Mouse (Mus musculus): ENCODE measurements around the gene Zfp273. TPM values are rescaled to one million over a fixed set of nuclear protein-coding genes. Genes with fewer than 3 reads are reported as not detected.
A peak's percentile ranks its signal among the peaks of the same experiment; 100 is the strongest.

Zfp273 gene
- total and polyA plus RNA-seq, 3 experiments = 0.58 to 0.77 TPM; not detected in 1

DNA sequence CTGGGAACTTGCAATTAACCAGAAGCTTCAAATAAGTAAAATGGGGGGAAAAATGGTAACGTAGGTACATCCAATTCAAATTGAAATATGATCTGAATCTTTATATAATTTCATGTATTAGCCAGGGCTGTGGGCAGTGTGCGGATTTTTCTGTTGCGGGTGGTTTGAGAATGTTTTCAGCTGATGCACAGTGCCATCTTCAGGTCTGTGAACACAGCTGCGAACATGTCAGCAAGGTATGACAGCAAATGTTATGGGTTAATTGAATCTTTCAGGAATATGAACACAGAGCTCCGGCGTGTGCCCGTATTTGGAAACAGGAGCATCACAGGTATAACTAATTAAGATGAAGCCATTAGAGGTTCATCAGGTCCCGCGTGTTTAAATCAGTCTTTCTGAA is 49.0 kb downstream of the Zfp273 start:
- Histone ChIP-seq H3K9me3 (replicated peaks; ENCODE audit: insufficient read depth, low read length) (no peaks in the 10 kb centered on the region), H3K27ac (ENCODE audit: control insufficient read depth, low read depth, low read length) (no peak overlapping the region), H3K79me2 (ENCODE audit: control insufficient read depth, insufficient read depth, low read length, poor library complexity) (no peaks in the 10 kb centered on the region), H3K27me3 (ENCODE audit: control insufficient read depth in 1 of 2, insufficient read depth in 2 of 2, low read length in 2 of 2) (no peaks in the 10 kb centered on the region), H3K36me3 (ENCODE audit: control insufficient read depth in 1 of 2, insufficient read depth in 2 of 2, low read length in 2 of 2) (no peaks in the 10 kb centered on the region), H3K9ac (ENCODE audit: control insufficient read depth, low read depth, low read length, poor library complexity, severe bottlenecking) (no peak overlapping the region), H3K4me3 (ENCODE audit: control insufficient read depth in 1 of 2, insufficient read depth in 1 of 2, low read depth in 2 of 2, low read length in 2 of 2) (no peak overlapping the region), H3K4me1 (ENCODE audit: control insufficient read depth in 1 of 2, insufficient read depth in 2 of 2, low read length in 2 of 2) (no peaks in the 10 kb centered on the region)
- DNase-seq (ENCODE audit: low read depth, low spot score) = no peak
- peak; percentile 10 for TF ChIP-seq RAD21 (IDR thresholded peaks at IDR 0.05; ENCODE audit: low read depth, low read length)
- no peak; a peak in 1 of 6 replicates for TF ChIP-seq CTCF (IDR thresholded peaks at IDR 0.05 in 2 of 3, conservative IDR thresholded peaks at IDR 0.05 in 1 of 3; ENCODE audit: control insufficient read depth in 1 of 3, insufficient read depth in 1 of 3, low read depth in 2 of 3, low read length in 3 of 3, poor library complexity in 1 of 3, severe bottlenecking in 1 of 3)

GRCm38 (mm10) chr13:67863026-67863425 is 49.5 kb downstream of the Zfp273 start, which contains the start of gene BC048507:
TSS of gene BC048507 (plus strand) at chr13:67863326.
- H3K4me1 ChIP-seq (ENCODE audit: control insufficient read depth in 1 of 2, insufficient read depth in 2 of 2, low read length in 2 of 2) = no peaks in the 10 kb centered on the region

DNA sequence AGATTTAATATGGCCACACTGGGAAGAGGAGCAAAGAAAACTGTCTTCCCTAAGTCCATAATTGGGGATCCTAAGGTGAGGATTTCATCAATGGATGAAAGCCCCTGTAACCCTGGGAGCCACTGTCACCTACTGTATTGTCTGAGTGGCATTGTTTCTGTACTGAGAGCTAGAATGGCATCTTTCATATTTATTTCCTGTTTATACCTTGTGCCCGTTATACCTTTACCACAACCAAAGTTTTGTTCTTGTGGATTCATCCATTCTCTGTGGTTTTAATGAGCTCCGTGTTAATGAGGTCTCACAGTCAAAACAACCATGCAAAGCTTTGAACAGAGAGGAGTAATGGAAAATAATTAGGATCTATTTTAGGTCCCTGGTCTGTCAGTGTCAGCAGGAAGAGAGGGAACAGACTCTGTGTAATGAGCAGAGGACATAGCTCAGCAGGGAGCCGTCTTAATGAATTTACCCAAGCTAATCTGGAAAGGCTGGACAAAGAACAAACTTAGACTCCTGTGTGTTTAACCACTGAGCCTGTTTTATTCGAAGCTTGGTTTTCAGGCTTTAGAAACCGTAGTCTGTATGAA is 51.3 kb downstream of the Zfp273 start:
- H3K4me3 ChIP-seq (ENCODE audit: control insufficient read depth in 1 of 2, insufficient read depth in 1 of 2, low read depth in 2 of 2, low read length in 2 of 2) = no peak overlapping the region
- TF ChIP-seq MAZ (IDR thresholded peaks at IDR 0.05; ENCODE audit: low read depth, low read length) (no peak), TBP (IDR thresholded peaks at IDR 0.05; ENCODE audit: low read depth, low read length) (no peak), USF1 (IDR thresholded peaks at IDR 0.05; ENCODE audit: low read depth, low read length) (no peak), CHD2 (IDR thresholded peaks at IDR 0.05; ENCODE audit: low read length) (no peak), ZC3H11A (IDR thresholded peaks at IDR 0.05; ENCODE audit: low read depth, low read length) (no peak), HCFC1 (IDR thresholded peaks at IDR 0.05; ENCODE audit: low read depth, low read length) (no peak), MYB (IDR thresholded peaks at IDR 0.05; ENCODE audit: low read depth, low read length) (no peak), NELFE (IDR thresholded peaks at IDR 0.05; ENCODE audit: low read depth, low read length) (no peak), JUND (IDR thresholded peaks at IDR 0.05; ENCODE audit: low read depth, low read length) (no peak), MAFK (IDR thresholded peaks at IDR 0.05; ENCODE audit: borderline replicate concordance, low read depth, low read length) (no peak), E2F4 (IDR thresholded peaks at IDR 0.05; ENCODE audit: borderline replicate concordance, low read depth, low read length) (no peak), MEF2A (IDR thresholded peaks at IDR 0.05; ENCODE audit: extremely low read depth, insufficient replicate concordance, low read depth, low read length, poor library complexity, severe bottlenecking) (no peak), ELF1 (IDR thresholded peaks at IDR 0.05; ENCODE audit: low read depth, low read length) (no peak)

More at GRCm38 (mm10) chr13:67863026-67863425, 49.5 kb downstream of the Zfp273 start, which contains the start of gene BC048507:
- Histone ChIP-seq H3K9ac (ENCODE audit: control insufficient read depth, low read depth, low read length, poor library complexity, severe bottlenecking) (no peak within 1 kb of the TSS), H3K27me3 (ENCODE audit: control insufficient read depth in 1 of 2, insufficient read depth in 2 of 2, low read length in 2 of 2) (no peaks in the 10 kb centered on the region), H3K79me2 (ENCODE audit: control insufficient read depth, insufficient read depth, low read length, poor library complexity) (no peaks in the 10 kb centered on the region), H3K4me3 (ENCODE audit: control insufficient read depth in 1 of 2, insufficient read depth in 1 of 2, low read depth in 2 of 2, low read length in 2 of 2) (no peak within 1 kb of the TSS), H3K36me3 (ENCODE audit: control insufficient read depth in 1 of 2, insufficient read depth in 2 of 2, low read length in 2 of 2) (no peaks in the 10 kb centered on the region), H3K9me3 (replicated peaks; ENCODE audit: insufficient read depth, low read length) (no peaks in the 10 kb centered on the region), H3K27ac (ENCODE audit: control insufficient read depth, low read depth, low read length) (no peak within 1 kb of the TSS)
- TF ChIP-seq MYC (IDR thresholded peaks at IDR 0.05; ENCODE audit: low read depth, low read length) (no peak), NRF1 (IDR thresholded peaks at IDR 0.05; ENCODE audit: insufficient read depth, low read depth, low read length, poor library complexity, severe bottlenecking) (no peak), CTCF (IDR thresholded peaks at IDR 0.05 in 2 of 3, conservative IDR thresholded peaks at IDR 0.05 in 1 of 3; ENCODE audit: control insufficient read depth in 1 of 3, insufficient read depth in 1 of 3, low read depth in 2 of 3, low read length in 3 of 3, poor library complexity in 1 of 3, severe bottlenecking in 1 of 3) (no peak), TAL1 (IDR thresholded peaks at IDR 0.05; ENCODE audit: low read length) (no peak), BHLHE40 (IDR thresholded peaks at IDR 0.05; ENCODE audit: borderline replicate concordance, low read depth, low read length) (no peak), MXI1 (IDR thresholded peaks at IDR 0.05; ENCODE audit: low read depth, low read length) (no peak), RAD21 (IDR thresholded peaks at IDR 0.05; ENCODE audit: low read depth, low read length) (no peak), ZNF384 (IDR thresholded peaks at IDR 0.05; ENCODE audit: low read depth, low read length) (no peak), MAX (IDR thresholded peaks at IDR 0.05; ENCODE audit: low read length) (no peak), HCFC1 (IDR thresholded peaks at IDR 0.05; ENCODE audit: low read depth, low read length) (no peak), ZC3H11A (IDR thresholded peaks at IDR 0.05; ENCODE audit: low read depth, low read length) (no peak), CHD2 (IDR thresholded peaks at IDR 0.05; ENCODE audit: low read length) (no peak), RCOR1 (IDR thresholded peaks at IDR 0.05; ENCODE audit: low read depth, low read length) (no peak), USF2 (IDR thresholded peaks at IDR 0.05; ENCODE audit: borderline replicate concordance in 1 of 2, insufficient read depth in 1 of 2, low read depth in 1 of 2, low read length in 2 of 2) (no peak), ETS1 (IDR thresholded peaks at IDR 0.05; ENCODE audit: low read depth, low read length) (no peak), JUND (IDR thresholded peaks at IDR 0.05; ENCODE audit: low read depth, low read length) (no peak), ZKSCAN1 (IDR thresholded peaks at IDR 0.05; ENCODE audit: low read depth, low read length) (no peak), MEF2A (IDR thresholded peaks at IDR 0.05; ENCODE audit: extremely low read depth, insufficient replicate concordance, low read depth, low read length, poor library complexity, severe bottlenecking) (no peak), TCF12 (IDR thresholded peaks at IDR 0.05; ENCODE audit: low read depth, low read length) (no peak)
- DNase-seq (ENCODE audit: low read depth, low spot score) = no peak

More for the DNA sequence above, 51.3 kb downstream of the Zfp273 start:
- Histone ChIP-seq H3K36me3 (ENCODE audit: control insufficient read depth in 1 of 2, insufficient read depth in 2 of 2, low read length in 2 of 2) (no peaks in the 10 kb centered on the region), H3K4me1 (ENCODE audit: control insufficient read depth in 1 of 2, insufficient read depth in 2 of 2, low read length in 2 of 2) (no peaks in the 10 kb centered on the region), H3K27me3 (ENCODE audit: control insufficient read depth in 1 of 2, insufficient read depth in 2 of 2, low read length in 2 of 2) (no peaks in the 10 kb centered on the region), H3K9ac (ENCODE audit: control insufficient read depth, low read depth, low read length, poor library complexity, severe bottlenecking) (no peak overlapping the region), H3K79me2 (ENCODE audit: control insufficient read depth, insufficient read depth, low read length, poor library complexity) (no peaks in the 10 kb centered on the region), H3K9me3 (replicated peaks; ENCODE audit: insufficient read depth, low read length) (no peaks in the 10 kb centered on the region), H3K27ac (ENCODE audit: control insufficient read depth, low read depth, low read length) (no peak overlapping the region)
- no peak for DNase-seq (ENCODE audit: low read depth, low spot score)

All from MEL (cell line).